In genomic region chr5:106402761-106403160, GRCm38 (mm10) we compare ENCODE assay signal across 36 mouse cellular contexts. TPM values are rescaled to one million over a fixed set of nuclear protein-coding genes. Genes with fewer than 3 reads are reported as not detected.
"Had no signal": no experiment of that assay in that cellular context is flagged by ENCODE, and none has a peak within 500 bp of the region (broad histone marks: within the 10 kb centered on the region; RNA-seq: fewer than 3 reads in every experiment).

No protein-coding gene starts in this region.

- H3K27ac ChIP-seq: embryonic facial prominence, embryonic 10.5 days; embryonic facial prominence, embryonic 12.5 days; embryonic facial prominence, embryonic 13.5 days; embryonic facial prominence, embryonic 15.5 days; forebrain, embryonic 10.5 days; forebrain, embryonic 12.5 days; forebrain, embryonic 13.5 days; forebrain, embryonic 15.5 days; gastrocnemius, adult 2 months had no signal

- ATAC-seq: forebrain, embryonic 13.5 days; forebrain, embryonic 14.5 days; forebrain, embryonic 15.5 days; forebrain, embryonic 16.5 days; forebrain, postnatal 0 days had no signal

- H3K4me3 ChIP-seq: embryonic facial prominence, embryonic 10.5 days; embryonic facial prominence, embryonic 12.5 days; embryonic facial prominence, embryonic 13.5 days; embryonic facial prominence, embryonic 15.5 days; erythroblast, embryonic 14.5 days; forebrain, embryonic 10.5 days; forebrain, embryonic 12.5 days; forebrain, embryonic 13.5 days; forebrain, embryonic 15.5 days; gastrocnemius, adult 2 months had no signal

- H3K9ac ChIP-seq: embryonic facial prominence, embryonic 12.5 days; embryonic facial prominence, embryonic 13.5 days; embryonic facial prominence, embryonic 15.5 days; forebrain, embryonic 12.5 days; forebrain, embryonic 13.5 days; forebrain, embryonic 15.5 days; forebrain, postnatal 0 days had no signal

- H3K4me1 ChIP-seq: embryonic facial prominence, embryonic 10.5 days; embryonic facial prominence, embryonic 12.5 days; embryonic facial prominence, embryonic 13.5 days; embryonic facial prominence, embryonic 15.5 days; forebrain, embryonic 10.5 days; forebrain, embryonic 12.5 days; forebrain, embryonic 13.5 days; forebrain, embryonic 15.5 days had no signal

- H3K27me3 ChIP-seq: embryonic facial prominence, embryonic 12.5 days; embryonic facial prominence, embryonic 13.5 days; embryonic facial prominence, embryonic 15.5 days; forebrain, embryonic 13.5 days; forebrain, embryonic 15.5 days had no signal

- H3K9me3 ChIP-seq: embryonic facial prominence, embryonic 10.5 days; embryonic facial prominence, embryonic 12.5 days; embryonic facial prominence, embryonic 13.5 days; embryonic facial prominence, embryonic 15.5 days; forebrain, embryonic 10.5 days; forebrain, embryonic 12.5 days; forebrain, embryonic 13.5 days; forebrain, embryonic 15.5 days had no signal

- DNase-seq: cerebellum, adult 18-20 months; cerebellum, adult 2 months; cerebellum, adult 8-10 months; cerebellum, adult 9-10 months; cerebellum, adult 9-11 months; cerebellum, postnatal 10 days; cerebellum, postnatal 14 days; cerebellum, postnatal 25 days; cerebellum, postnatal 36 days; embryo, embryonic 11 days; forebrain, postnatal 0 days; gastrocnemius, adult 2 months; gastrocnemius, postnatal 10 days; gastrocnemius, postnatal 14 days; gastrocnemius, postnatal 25 days; gastrocnemius, postnatal 36 days; heart, adult 18-20 months had no signal

- H3K36me3 ChIP-seq: embryonic facial prominence, embryonic 10.5 days; embryonic facial prominence, embryonic 12.5 days; embryonic facial prominence, embryonic 13.5 days; embryonic facial prominence, embryonic 15.5 days; forebrain, embryonic 10.5 days; forebrain, embryonic 12.5 days; forebrain, embryonic 15.5 days had no signal

- H3K4me2 ChIP-seq: embryonic facial prominence, embryonic 12.5 days; embryonic facial prominence, embryonic 13.5 days; embryonic facial prominence, embryonic 15.5 days; forebrain, embryonic 12.5 days; forebrain, embryonic 13.5 days; forebrain, embryonic 15.5 days had no signal

RNA-seq across cellular contexts. Expression of gene Barhl2, which starts 55.2 kb away (rescaled TPM):
- total RNA-seq: common myeloid progenitor, adult 5-6 weeks; gastrocnemius, adult 18-20 months; gastrocnemius, adult 2 months; gastrocnemius, adult 8-10 months; gastrocnemius, postnatal 10 days; gastrocnemius, postnatal 14 days; gastrocnemius, postnatal 25 days; gastrocnemius, postnatal 36 days; gastrocnemius, postnatal 4 days; granulocyte monocyte progenitor cell, adult 5-6 weeks; heart, adult 18-20 months had no signal
- polyA plus RNA-seq: cortical plate, adult 2 months; embryonic facial prominence, embryonic 12.5 days; embryonic facial prominence, embryonic 13.5 days; embryonic facial prominence, embryonic 14.5 days; embryonic facial prominence, embryonic 15.5 days; erythroblast, embryonic 14.5 days; gonadal fat pad, adult 2 months had no signal
